Mouse (Mus musculus): ENCODE measurements around the gene Xirp2. TPM values are rescaled to one million over a fixed set of nuclear protein-coding genes. Genes with fewer than 3 reads are reported as not detected.

Gene Xirp2
- polyA plus RNA-seq (2014; fragmentation: Illumina TruSeq; extraction: RNeasy Lipid Tissue Mini Kit (QIAGEN cat#74804); ENCODE audit: low read depth, low replicate concordance), result not detected

GRCm38 (mm10) chr2:67445780-67446179 lies at the start of gene Xirp2:
Gene Xirp2 (plus strand): TSS chr2:67446002.

GRCm38 (mm10) chr2:67413425-67413824 lies 32.4 kb upstream of the Xirp2 start, which contains the start of gene Gm21830:
Gene Gm21830 (plus strand): TSS chr2:67413725.

GRCm38 (mm10) chr2:67433081-67433480 lies 12.7 kb upstream of the Xirp2 start, which contains the start of gene Gm26727:
Gene Gm26727 (minus strand): TSS chr2:67433181.

GRCm38 (mm10) chr2:67565480-67566331 lies 119.9 kb downstream of the Xirp2 start, which contains the start of gene B3galt1:
Gene B3galt1 (plus strand): TSS chr2:67565871.

Other genes with a start within 250 kb of the Xirp2 start
- not detected for gene Gm21830, start 32.3 kb upstream of the Xirp2 start, polyA plus RNA-seq (2014; fragmentation: Illumina TruSeq; extraction: RNeasy Lipid Tissue Mini Kit (QIAGEN cat#74804); ENCODE audit: low read depth, low replicate concordance)
- gene Gm26727, start 12.8 kb upstream of the Xirp2 start, polyA plus RNA-seq (2014; fragmentation: Illumina TruSeq; extraction: RNeasy Lipid Tissue Mini Kit (QIAGEN cat#74804); ENCODE audit: low read depth, low replicate concordance), result not detected
- 2.5 TPM for gene B3galt1, start 119.9 kb downstream of the Xirp2 start, polyA plus RNA-seq (2014; fragmentation: Illumina TruSeq; extraction: RNeasy Lipid Tissue Mini Kit (QIAGEN cat#74804); ENCODE audit: low read depth, low replicate concordance)

Data from kidney, adult 10 weeks (tissue).